In genomic region chr2:169998878-169999337, GRCm38 (mm10) we compare ENCODE assay signal across 10 mouse cellular contexts.
DNase-seq lines count a peak whose midpoint lies in the region; ATAC-seq and TF ChIP-seq lines count a peak whose summit lies in the region.
"Had no signal": no experiment of that assay in that cellular context is flagged by ENCODE, and none has a peak within 500 bp of the region (broad histone marks: within the 10 kb centered on the region; RNA-seq: fewer than 3 reads in every experiment).

No protein-coding gene starts in this region.

- H3K9ac ChIP-seq in forebrain, embryonic 13.5 days, result 0 out of 2 replicates have a peak overlapping the region, but pooled peaks have one; percentile 35
- no peak overlapping the region for H3K9ac ChIP-seq in limb, embryonic 13.5 days

- peaks cover 36% of the 10 kb centered on the region for H3K4me1 ChIP-seq in E14TG2a.4 (replicated peaks; ENCODE audit: low read depth, low read length)
- H3K4me1 ChIP-seq in forebrain, embryonic 13.5 days, result peaks cover 61% of the 10 kb centered on the region
- peaks cover 56% of the 10 kb centered on the region for H3K4me1 ChIP-seq in limb, embryonic 13.5 days
- H3K4me1 ChIP-seq: megakaryocyte, embryonic 14.5 days had no signal

- H3K9me3 ChIP-seq in E14TG2a.4 (ENCODE audit: low read length), result no peaks in the 10 kb centered on the region
- H3K9me3 ChIP-seq in forebrain, embryonic 13.5 days (replicated peaks), result no peaks in the 10 kb centered on the region
- H3K9me3 ChIP-seq in limb, embryonic 13.5 days, result no peaks in the 10 kb centered on the region

- H3K27me3 ChIP-seq in E14TG2a.4 (ENCODE audit: insufficient read depth, low read length), result peaks cover 28% of the 10 kb centered on the region
- H3K27me3 ChIP-seq in forebrain, embryonic 13.5 days, result peaks cover 12% of the 10 kb centered on the region; the same call in 1 of the 2 replicates
- peaks cover 5% of the 10 kb centered on the region; the same call in 1 of the 2 replicates for H3K27me3 ChIP-seq in limb, embryonic 13.5 days
- H3K27me3 ChIP-seq: megakaryocyte, embryonic 14.5 days had no signal

- DNase-seq in embryo, embryonic 11 days, result peak; percentile 48
- no peak for DNase-seq in embryo, embryonic 10 days (ENCODE audit: low spot score)
- DNase-seq in layer of hippocampus, postnatal 14 days (ENCODE audit: low spot score in 2 of 2), result no peak
- DNase-seq in cerebellum, adult 11-12 months, result no peak
- DNase-seq: kidney, adult 18-20 months had no signal

- no peaks in the 10 kb centered on the region for H3K36me3 ChIP-seq in E14TG2a.4 (ENCODE audit: insufficient read depth, low read length)
- H3K36me3 ChIP-seq in forebrain, embryonic 13.5 days (ENCODE audit: poor library complexity, severe bottlenecking), result no peaks in the 10 kb centered on the region
- H3K36me3 ChIP-seq in limb, embryonic 13.5 days, result no peaks in the 10 kb centered on the region

- 11% methylated on average over 11 of the region's 11 CpGs for WGBS in forebrain, embryonic 13.5 days
- WGBS in limb, embryonic 13.5 days, result 38% methylated on average over 11 of the region's 11 CpGs

- TF ChIP-seq CTCF in E14TG2a.4 (conservative IDR thresholded peaks at IDR 0.05; ENCODE audit: low read length), result no peak

- ATAC-seq in forebrain, embryonic 13.5 days, result peak; percentile 71
- no peak for ATAC-seq in limb, embryonic 13.5 days (ENCODE audit: low FRiP score, low read depth)
- ATAC-seq in megakaryocyte-erythroid progenitor cell, adult 5-6 weeks (replicated peaks; ENCODE audit: low FRiP score, low TSS enrichment, poor library complexity, severe bottlenecking), result no peak

- 0 out of 2 replicates have a peak overlapping the region, but pooled peaks have one; percentile 3 for H3K4me3 ChIP-seq in E14TG2a.4 (replicated peaks; ENCODE audit: low read length)
- H3K4me3 ChIP-seq in forebrain, embryonic 13.5 days, result no peak overlapping the region
- no peak overlapping the region for H3K4me3 ChIP-seq in limb, embryonic 13.5 days
- H3K4me3 ChIP-seq: megakaryocyte, embryonic 14.5 days had no signal

- H3K27ac ChIP-seq in forebrain, embryonic 13.5 days, result peak overlapping the region; percentile 59
- peak overlapping the region; percentile 75 for H3K27ac ChIP-seq in limb, embryonic 13.5 days

- peak overlapping the region; percentile 38 for H3K4me2 ChIP-seq in forebrain, embryonic 13.5 days
- peak overlapping the region; percentile 25; the same call in 1 of the 2 replicates for H3K4me2 ChIP-seq in limb, embryonic 13.5 days (replicated peaks)
